In genomic region chr7:144786571-144786970, GRCm38 (mm10) we compare ENCODE assay signal across 11 mouse cellular contexts. TPM values are rescaled to one million over a fixed set of nuclear protein-coding genes. Genes with fewer than 3 reads are reported as not detected.
A peak's percentile ranks its signal among the peaks of the same experiment; 100 is the strongest.
DNase-seq lines count a peak whose midpoint lies in the region; ATAC-seq and TF ChIP-seq lines count a peak whose summit lies in the region.
"Had no signal": no experiment of that assay in that cellular context is flagged by ENCODE, and none has a peak within 500 bp of the region (broad histone marks: within the 10 kb centered on the region; RNA-seq: fewer than 3 reads in every experiment).

No protein-coding gene starts in this region.

- H3K4me3 ChIP-seq in heart, embryonic 12.5 days, result no peak overlapping the region
- no peak overlapping the region for H3K4me3 ChIP-seq in heart, adult 2 months
- no peak overlapping the region for H3K4me3 ChIP-seq in MEL (ENCODE audit: control insufficient read depth in 1 of 2, insufficient read depth in 1 of 2, low read depth in 2 of 2, low read length in 2 of 2)
- H3K4me3 ChIP-seq: hindbrain, embryonic 12.5 days had no signal

- ATAC-seq in heart, embryonic 12.5 days (ENCODE audit: insufficient number of reproducible peaks, low FRiP score), result peak; percentile 87
- ATAC-seq in hematopoietic stem cell, adult 5-6 weeks (replicated peaks in 1 of 2; ENCODE audit: insufficient read depth in 1 of 2, low FRiP score in 2 of 2, low TSS enrichment in 1 of 2, low read depth in 1 of 2, poor library complexity in 2 of 2, severe bottlenecking in 2 of 2), result peak; percentile 66 to 68
- peak; percentile 53 for ATAC-seq in megakaryocyte, adult 5-6 weeks (ENCODE audit: poor library complexity, severe bottlenecking)

- no peak overlapping the region for H3K9ac ChIP-seq in heart, embryonic 12.5 days
- H3K9ac ChIP-seq in heart, adult 2 months (ENCODE audit: low read depth, low read length), result no peak overlapping the region
- no peak overlapping the region for H3K9ac ChIP-seq in MEL (ENCODE audit: control insufficient read depth, low read depth, low read length, poor library complexity, severe bottlenecking)
- H3K9ac ChIP-seq: hindbrain, embryonic 12.5 days had no signal

- H3K27me3 ChIP-seq in heart, embryonic 12.5 days (replicated peaks), result peaks cover 71% of the 10 kb centered on the region
- H3K27me3 ChIP-seq in heart, adult 2 months (ENCODE audit: control insufficient read depth, insufficient read depth, low read length), result no peaks in the 10 kb centered on the region
- no peaks in the 10 kb centered on the region for H3K27me3 ChIP-seq in MEL (ENCODE audit: control insufficient read depth in 1 of 2, insufficient read depth in 2 of 2, low read length in 2 of 2)

- H3K27ac ChIP-seq in heart, embryonic 12.5 days (ENCODE audit: poor library complexity, severe bottlenecking), result peak overlapping the region; percentile 56
- H3K27ac ChIP-seq in heart, adult 2 months, result no peak overlapping the region
- H3K27ac ChIP-seq in MEL (ENCODE audit: control insufficient read depth, low read depth, low read length), result peak overlapping the region; percentile 66
- H3K27ac ChIP-seq: hindbrain, embryonic 12.5 days had no signal

- no peaks in the 10 kb centered on the region for H3K79me2 ChIP-seq in heart, adult 2 months (replicated peaks; ENCODE audit: control insufficient read depth, insufficient read depth, low read length)
- H3K79me2 ChIP-seq in MEL (ENCODE audit: control insufficient read depth, insufficient read depth, low read length, poor library complexity), result no peaks in the 10 kb centered on the region

- no peak for TF ChIP-seq CTCF in heart, adult 2 months (IDR thresholded peaks at IDR 0.05)
- TF ChIP-seq CTCF in MEL (IDR thresholded peaks at IDR 0.05 in 2 of 3, conservative IDR thresholded peaks at IDR 0.05 in 1 of 3; ENCODE audit: control insufficient read depth in 1 of 3, insufficient read depth in 1 of 3, low read depth in 2 of 3, low read length in 3 of 3, poor library complexity in 1 of 3, severe bottlenecking in 1 of 3), result no peak

- no peaks in the 10 kb centered on the region for H3K36me3 ChIP-seq in heart, embryonic 12.5 days
- no peaks in the 10 kb centered on the region for H3K36me3 ChIP-seq in heart, adult 2 months (ENCODE audit: control insufficient read depth, insufficient read depth, low read length)
- no peaks in the 10 kb centered on the region; a peak in 1 of 4 replicates for H3K36me3 ChIP-seq in MEL (ENCODE audit: control insufficient read depth in 1 of 2, insufficient read depth in 2 of 2, low read length in 2 of 2)
- H3K36me3 ChIP-seq: hindbrain, embryonic 12.5 days had no signal

- TF ChIP-seq POLR2A in heart, adult 2 months (IDR thresholded peaks at IDR 0.05; ENCODE audit: insufficient read depth, low read depth, low read length), result no peak
- TF ChIP-seq POLR2A in MEL (IDR thresholded peaks at IDR 0.05; ENCODE audit: control insufficient read depth in 1 of 2, insufficient read depth in 1 of 2, low read depth in 1 of 2, low read length in 2 of 2, poor library complexity in 1 of 2), result no peak

- 0 out of 2 replicates have a peak overlapping the region, but pooled peaks have one; percentile 8 for H3K4me2 ChIP-seq in heart, embryonic 12.5 days
- H3K4me2 ChIP-seq: hindbrain, embryonic 12.5 days had no signal

- TF ChIP-seq EP300 in heart, adult 2 months (IDR thresholded peaks at IDR 0.05; ENCODE audit: insufficient read depth, low read depth, low read length), result no peak
- peak; percentile 62 to 67 for TF ChIP-seq EP300 in MEL (IDR thresholded peaks at IDR 0.05; ENCODE audit: low read depth in 1 of 2, low read length in 2 of 2)

- intact Hi-C loops in heart, adult 2 months (cut with DNase I), result no loop called here

- H3K4me1 ChIP-seq in heart, embryonic 12.5 days (replicated peaks), result peaks cover 40% of the 10 kb centered on the region
- no peaks in the 10 kb centered on the region for H3K4me1 ChIP-seq in heart, adult 2 months (ENCODE audit: control insufficient read depth, insufficient read depth, low read length)
- peaks cover 0 to 5% of the 10 kb centered on the region in 2 experiments; a peak in 2 of 4 replicates for H3K4me1 ChIP-seq in MEL (ENCODE audit: control insufficient read depth in 1 of 2, insufficient read depth in 2 of 2, low read length in 2 of 2)

- 8% methylated on average over 3 of the region's 3 CpGs for WGBS in heart, embryonic 12.5 days
- WGBS in heart, adult 2 months, result 23% methylated on average over 3 of the region's 3 CpGs

- TF ChIP-seq RAD21 in MEL (IDR thresholded peaks at IDR 0.05; ENCODE audit: low read depth, low read length), result no peak

- no peaks in the 10 kb centered on the region for H3K9me3 ChIP-seq in heart, embryonic 12.5 days (replicated peaks)
- H3K9me3 ChIP-seq in MEL (replicated peaks; ENCODE audit: insufficient read depth, low read length), result no peaks in the 10 kb centered on the region
- H3K9me3 ChIP-seq: hindbrain, embryonic 12.5 days had no signal

- no peak for DNase-seq in heart, adult 2 months
- peak; percentile 56 for DNase-seq in MEL (ENCODE audit: low read depth, low spot score)
- no peak for DNase-seq in left cerebral cortex, adult 9 months (ENCODE audit: low spot score in 2 of 2)
- no peak for DNase-seq in right cerebral cortex, postnatal 36 days (ENCODE audit: low spot score in 2 of 2)
- DNase-seq in urinary bladder, postnatal 10 days (ENCODE audit: low spot score), result no peak
- DNase-seq: kidney, postnatal 25 days; retina, postnatal 1 day had no signal

TF ChIP-seq in MEL, 35 proteins besides CTCF, POLR2A, EP300 and RAD21:
- peak; percentile 54 for TF ChIP-seq GATA1 (IDR thresholded peaks at IDR 0.05; ENCODE audit: low read depth, low read length)
- TF ChIP-seq TCF12 (IDR thresholded peaks at IDR 0.05; ENCODE audit: low read depth, low read length), result peak; percentile 74
- TF ChIP-seq ELF1 (IDR thresholded peaks at IDR 0.05; ENCODE audit: low read depth, low read length), result 0 out of 2 replicates have a peak, but pooled peaks have one; percentile 42
- TF ChIP-seq RCOR1 (IDR thresholded peaks at IDR 0.05; ENCODE audit: low read depth, low read length), result no peak
- TF ChIP-seq POLR2AphosphoS2 (IDR thresholded peaks at IDR 0.05; ENCODE audit: low read length), result no peak
- no peak for TF ChIP-seq SIN3A (IDR thresholded peaks at IDR 0.05; ENCODE audit: low read length)
- TF ChIP-seq TAL1 (IDR thresholded peaks at IDR 0.05; ENCODE audit: low read length), result peak; percentile 44; the same call in 1 of the 2 replicates
- TF ChIP-seq ZNF384 (IDR thresholded peaks at IDR 0.05; ENCODE audit: low read depth, low read length), result no peak
- TF ChIP-seq ETS1 (IDR thresholded peaks at IDR 0.05; ENCODE audit: low read depth, low read length), result peak; percentile 58

RNA-seq across cellular contexts. Expression of gene Ano1, which starts 34.8 kb away (rescaled TPM):
- 12.7 and 13.4 TPM in 2 replicates for polyA plus RNA-seq in heart, embryonic 12.5 days (2016; fragmentation: Nextera tagmentation; extraction: Ambion mirVana)
- 10 to 100 TPM; 11.1 to 11.7 TPM for total RNA-seq in heart, adult 2 months (2021)
- 11.7 and 12.5 TPM in 2 replicates for polyA plus RNA-seq in heart, adult 2 months (2012; rRNA removed)
- 0.04 TPM in 1 of 2 replicates, not detected in the other for total RNA-seq in MEL (2012; rRNA removed)
- not detected for polyA plus RNA-seq in MEL (2012; ENCODE audit: insufficient read depth in 1 of 2, insufficient read length in 2 of 2, low read depth in 1 of 2, low replicate concordance in 2 of 2, missing spikeins in 1 of 2)
- total RNA-seq in hematopoietic stem cell, adult 5-6 weeks (2017), result 0.50 TPM in 1 of 2 replicates, not detected in the other
- total RNA-seq in megakaryocyte, adult 5-6 weeks (2015), result not detected in 2 replicates
- 0.33 TPM in 1 of 2 replicates, not detected in the other for total RNA-seq in megakaryocyte, adult 5-6 weeks (2017)

RNA-seq across cellular contexts. Expression of gene Fgf3, which starts 51.3 kb away (rescaled TPM):
- polyA plus RNA-seq in heart, embryonic 12.5 days (2016; fragmentation: Nextera tagmentation; extraction: Ambion mirVana), result 0.13 and 0.20 TPM in 2 replicates
- total RNA-seq in heart, adult 2 months (2021), result not detected
- polyA plus RNA-seq in heart, adult 2 months (2012; rRNA removed), result not detected in 2 replicates
- total RNA-seq in MEL (2012; rRNA removed), result not detected in 2 replicates
- polyA plus RNA-seq in MEL (2012; ENCODE audit: insufficient read depth in 1 of 2, insufficient read length in 2 of 2, low read depth in 1 of 2, low replicate concordance in 2 of 2, missing spikeins in 1 of 2), result not detected
- 3.8 and 6.2 TPM in 2 replicates for total RNA-seq in hematopoietic stem cell, adult 5-6 weeks (2017)
- 0.66 and 0.96 TPM in 2 replicates for total RNA-seq in megakaryocyte, adult 5-6 weeks (2015)
- total RNA-seq in megakaryocyte, adult 5-6 weeks (2017), result 0.20 and 0.51 TPM in 2 replicates
